Mouse (Mus musculus) E14TG2a.4 (cell line): Measurements from ENCODE around the gene Ppp1r21.

Source experiments
- CTCF ChIP-seq: conservative IDR thresholded peaks from 2 replicates; pipeline ENCODE4 v1.5.1; 2014; ENCODE audit warnings: low read length
- NANOG ChIP-seq: IDR thresholded peaks from 2 replicates; pipeline ENCODE4 v1.6.1; 2014; ENCODE audit warnings: borderline replicate concordance, low read length, mixed read lengths
- POU5F1 ChIP-seq: IDR thresholded peaks from 2 replicates; pipeline ENCODE4 v1.6.1; 2014; ENCODE audit warnings: low read length, borderline replicate concordance

- TF ChIP-seq CTCF (no peak), POU5F1 (no peak), NANOG (no peak)
These were observed 85.7 kb downstream of the Ppp1r21 start for GRCm38 (mm10) chr17:88615492-88616155.
